Mouse (Mus musculus) spleen, adult 2 months (tissue): ENCODE results near the gene Prkce. TPM values are rescaled to one million over a fixed set of nuclear protein-coding genes. Genes with fewer than 3 reads are reported as not detected.

ENCODE experiments used
- DNase-seq, 2 experiments: peaks; one replicate each; pipeline versions ENCODE4 v3.0.0 to v3.0.0-alpha.2; 2012 to 2021; ENCODE audit warnings: low spot score in 2 of 2, low read depth in 1 of 2
- H3K27ac ChIP-seq: fragments of 200-500 bp; 2 replicates; pipeline ENCODE4 v1.5.1; 2012; ENCODE audit warnings: low read length, inconsistent platforms; ENCODE audit not compliant: insufficient read depth
- H3K27me3 ChIP-seq: fragments of 200-500 bp; 2 replicates; pipeline ENCODE4 v1.6.1; 2012; ENCODE audit warnings: mild to moderate bottlenecking, moderate library complexity, low read length, inconsistent platforms; ENCODE audit not compliant: control insufficient read depth, insufficient read depth
- H3K36me3 ChIP-seq: fragments of 200-500 bp; 2 replicates; pipeline ENCODE4 v1.6.1; 2012; ENCODE audit warnings: mild to moderate bottlenecking, low read length, inconsistent platforms; ENCODE audit not compliant: control insufficient read depth, insufficient read depth
- H3K4me1 ChIP-seq: fragments of 200-500 bp; 2 replicates; pipeline ENCODE4 v1.6.1; 2011; ENCODE audit warnings: inconsistent platforms; ENCODE audit not compliant: control insufficient read depth, insufficient read depth, insufficient read length
- H3K4me3 ChIP-seq: fragments of 200-500 bp; 2 replicates; pipeline ENCODE4 v1.5.1; 2011; ENCODE audit warnings: mild to moderate bottlenecking, inconsistent platforms; ENCODE audit not compliant: insufficient read depth, insufficient read length; ENCODE audit errors: extremely low read depth
- CTCF ChIP-seq: fragments of 200-500 bp; IDR thresholded peaks from 2 replicates; pipeline ENCODE4 v1.5.1; 2011; ENCODE audit warnings: mild to moderate bottlenecking, inconsistent platforms; ENCODE audit not compliant: insufficient read depth, insufficient read length, insufficient replicate concordance; ENCODE audit errors: extremely low read depth
- POLR2A ChIP-seq: fragments of 200-500 bp; IDR thresholded peaks from 2 replicates; pipeline ENCODE4 v1.6.1; 2011; ENCODE audit warnings: low read depth, low read length, inconsistent platforms
- WGBS: fragments of 180-500 bp; shearing (Covaris S2); methylation state at CpG from one replicate; pipeline ENCODE4 v1.1.7; 2018; 5-methylcytosine and 5-hydroxymethylcytosine counted together
- polyA plus RNA-seq: library from polyadenylated mRNA; depleted of rRNA; stranded (reverse); fragments of >200 nt; gene quantifications from 2 replicates; pipeline ENCODE4 v1.2.3, GENCODE M21; 2012

Prkce gene
- polyA plus RNA-seq, 1 experiment = 4.8 TPM

- H3K27ac ChIP-seq = no peak overlapping the region
- no peaks in the 10 kb centered on the region for H3K27me3 ChIP-seq
- no peaks in the 10 kb centered on the region for H3K4me1 ChIP-seq
- TF ChIP-seq POLR2A (no peak), CTCF (no peak)
- peaks cover 7% of the 10 kb centered on the region; the same call in 1 of the 2 replicates for H3K36me3 ChIP-seq
- DNase-seq = no peak
- 68% methylated on average over 10 of the region's 10 CpGs for WGBS
- no peak overlapping the region for H3K4me3 ChIP-seq
These were observed 311.8 kb downstream of the Prkce start for GRCm38 (mm10) chr17:86479406-86479805.

- Histone ChIP-seq H3K4me3 (no peak overlapping the region), H3K27me3 (no peaks in the 10 kb centered on the region), H3K4me1 (no peaks in the 10 kb centered on the region), H3K36me3 (peaks cover 7% of the 10 kb centered on the region; the same call in 1 of the 2 replicates), H3K27ac (no peak overlapping the region)
- no peak for TF ChIP-seq POLR2A
- TF ChIP-seq CTCF = no peak
- WGBS = 96% methylated on average over 10 of the region's 10 CpGs
- DNase-seq = no peak
These were observed 315.1 kb downstream of the Prkce start for GRCm38 (mm10) chr17:86482675-86483074.

- H3K4me3 ChIP-seq = no peak overlapping the region
- H3K27ac ChIP-seq = no peak overlapping the region
- peak; percentile 36 to 59 for DNase-seq
- H3K36me3 ChIP-seq = peaks cover 9% of the 10 kb centered on the region; the same call in 1 of the 2 replicates
- H3K4me1 ChIP-seq = no peaks in the 10 kb centered on the region
- WGBS = 5% methylated on average over 3 of the region's 3 CpGs
- H3K27me3 ChIP-seq = no peaks in the 10 kb centered on the region
- peak; percentile 55; the same call in 1 of the 2 replicates for TF ChIP-seq CTCF
- no peak for TF ChIP-seq POLR2A
These were observed 316.6 kb downstream of the Prkce start for GRCm38 (mm10) chr17:86484087-86484737.

- no peak overlapping the region for H3K27ac ChIP-seq
- no peak overlapping the region for H3K4me3 ChIP-seq
- 82% methylated on average over 5 of the region's 5 CpGs for WGBS
- H3K4me1 ChIP-seq = no peaks in the 10 kb centered on the region
- TF ChIP-seq CTCF (no peak), POLR2A (no peak)
- no peak for DNase-seq
- no peaks in the 10 kb centered on the region for H3K27me3 ChIP-seq
- H3K36me3 ChIP-seq = peaks cover 14% of the 10 kb centered on the region
These were observed 319.1 kb downstream of the Prkce start for GRCm38 (mm10) chr17:86486657-86487056.

GRCm38 (mm10) chr17:86487450-86487849 lies 319.9 kb downstream of the Prkce start:
- WGBS = 84% methylated on average over 3 of the region's 3 CpGs
- no peaks in the 10 kb centered on the region for H3K4me1 ChIP-seq
- no peak for DNase-seq
- no peak for TF ChIP-seq POLR2A
- peaks cover 12% of the 10 kb centered on the region for H3K36me3 ChIP-seq
- no peaks in the 10 kb centered on the region for H3K27me3 ChIP-seq
- no peak overlapping the region for H3K27ac ChIP-seq
- no peak overlapping the region for H3K4me3 ChIP-seq

GRCm38 (mm10) chr17:86489827-86490226 lies 322.2 kb downstream of the Prkce start:
- no peaks in the 10 kb centered on the region for H3K4me1 ChIP-seq
- 88% methylated on average over 10 of the region's 10 CpGs for WGBS
- no peak overlapping the region for H3K27ac ChIP-seq
- DNase-seq = no peak
- peaks cover 11% of the 10 kb centered on the region for H3K36me3 ChIP-seq
- no peak for TF ChIP-seq CTCF
- no peak for TF ChIP-seq POLR2A
- no peaks in the 10 kb centered on the region for H3K27me3 ChIP-seq
- no peak overlapping the region for H3K4me3 ChIP-seq

- Histone ChIP-seq H3K27me3 (no peaks in the 10 kb centered on the region), H3K4me1 (no peaks in the 10 kb centered on the region), H3K4me3 (no peak overlapping the region), H3K36me3 (peaks cover 14% of the 10 kb centered on the region), H3K27ac (no peak overlapping the region)
- no peak for TF ChIP-seq POLR2A
- no peak for TF ChIP-seq CTCF
- WGBS = 72% methylated on average over 7 of the region's 7 CpGs
- no peak for DNase-seq
These were observed 324.8 kb downstream of the Prkce start for GRCm38 (mm10) chr17:86492376-86492775.
